Mouse (Mus musculus): ENCODE measurements around the gene Larp4. TPM values are rescaled to one million over a fixed set of nuclear protein-coding genes. Genes with fewer than 3 reads are reported as not detected.
A peak's percentile ranks its signal among the peaks of the same experiment; 100 is the strongest.

The Larp4 gene
- polyA plus RNA-seq, 1 experiment from 2014 or later = 38.0 TPM

DNA sequence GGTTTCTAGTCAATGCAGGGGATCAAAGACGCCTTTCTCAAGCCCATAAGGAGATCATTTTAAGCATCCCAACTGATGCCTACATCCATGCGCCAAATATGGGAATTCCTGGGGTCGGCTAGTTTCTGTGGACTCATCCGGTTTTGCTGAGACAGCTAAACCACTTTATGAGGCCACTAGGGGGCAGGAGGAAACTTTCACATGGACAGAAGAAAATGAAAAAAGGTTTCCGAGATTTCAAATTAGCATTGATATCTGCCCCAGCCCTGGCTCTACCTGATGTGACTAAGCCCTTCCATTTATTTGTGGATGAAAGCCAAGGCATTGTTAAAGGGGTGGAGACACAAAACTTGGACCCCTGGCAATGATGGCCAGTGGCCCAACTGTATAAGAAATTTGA, 53.1 kb downstream of the Larp4 start:
- Histone ChIP-seq H3K36me3 (replicated peaks) (peaks cover 9% of the 10 kb centered on the region; the same call in 1 of the 2 replicates), H3K27ac (replicated peaks) (no peak overlapping the region), H3K4me3 (no peak overlapping the region), H3K27me3 (replicated peaks; ENCODE audit: low read depth, poor library complexity, severe bottlenecking) (no peaks in the 10 kb centered on the region), H3K4me1 (no peaks in the 10 kb centered on the region), H3K9me3 (no peaks in the 10 kb centered on the region)
- DNase-seq (ENCODE audit: low spot score) = peak; percentile 45
- WGBS = 29% methylated on average over 5 of the region's 5 CpGs

GRCm38 (mm10) chr15:100025076-100025834, 55.4 kb downstream of the Larp4 start:
- no peak overlapping the region for H3K4me3 ChIP-seq
- DNase-seq (ENCODE audit: low spot score) = no peak
- no peaks in the 10 kb centered on the region for H3K27me3 ChIP-seq (replicated peaks; ENCODE audit: low read depth, poor library complexity, severe bottlenecking)
- no peaks in the 10 kb centered on the region for H3K9me3 ChIP-seq
- no peak overlapping the region for H3K27ac ChIP-seq (replicated peaks)
- H3K36me3 ChIP-seq (replicated peaks) = peaks cover 7% of the 10 kb centered on the region; the same call in 1 of the 2 replicates
- WGBS = 78% methylated on average over 11 of the region's 11 CpGs
- no peaks in the 10 kb centered on the region for H3K4me1 ChIP-seq

DNA sequence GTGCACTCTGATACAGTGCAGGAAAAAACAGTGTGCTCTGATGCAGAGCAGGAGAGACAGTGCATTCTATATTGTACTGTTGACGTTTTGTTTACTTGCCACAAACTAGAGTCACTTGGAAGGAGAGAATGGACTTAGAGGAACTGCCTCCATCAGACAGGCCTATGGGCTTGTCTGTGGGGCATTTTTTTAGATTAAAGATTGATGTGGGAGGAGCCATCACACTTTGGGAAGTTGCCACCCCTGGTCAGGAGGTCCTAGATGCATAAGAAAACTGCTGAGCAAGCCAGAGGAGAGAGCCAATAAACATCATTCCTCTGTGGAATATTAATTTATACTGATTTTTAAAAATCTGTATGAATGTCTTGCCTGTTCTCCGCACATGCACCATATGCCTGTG, 58.3 kb downstream of the Larp4 start:
- whole genome bisulfite sequencing = 78% methylated on average over 2 of the region's 2 CpGs

GRCm38 (mm10) chr15:100029497-100029896, 59.6 kb downstream of the Larp4 start:
- Histone ChIP-seq H3K9me3 (no peaks in the 10 kb centered on the region), H3K4me1 (no peaks in the 10 kb centered on the region), H3K4me3 (no peak overlapping the region), H3K36me3 (replicated peaks) (no peaks in the 10 kb centered on the region), H3K27me3 (replicated peaks; ENCODE audit: low read depth, poor library complexity, severe bottlenecking) (no peaks in the 10 kb centered on the region), H3K27ac (replicated peaks) (no peak overlapping the region)
- WGBS = 87% methylated on average over 8 of the region's 8 CpGs
- no peak for DNase-seq (ENCODE audit: low spot score)

More for the DNA sequence above, 58.3 kb downstream of the Larp4 start:
- Histone ChIP-seq H3K27me3 (replicated peaks; ENCODE audit: low read depth, poor library complexity, severe bottlenecking) (no peaks in the 10 kb centered on the region), H3K36me3 (replicated peaks) (no peaks in the 10 kb centered on the region), H3K27ac (replicated peaks) (no peak overlapping the region), H3K9me3 (no peaks in the 10 kb centered on the region), H3K4me3 (no peak overlapping the region), H3K4me1 (no peaks in the 10 kb centered on the region)
- DNase-seq (ENCODE audit: low spot score) = no peak

DNA sequence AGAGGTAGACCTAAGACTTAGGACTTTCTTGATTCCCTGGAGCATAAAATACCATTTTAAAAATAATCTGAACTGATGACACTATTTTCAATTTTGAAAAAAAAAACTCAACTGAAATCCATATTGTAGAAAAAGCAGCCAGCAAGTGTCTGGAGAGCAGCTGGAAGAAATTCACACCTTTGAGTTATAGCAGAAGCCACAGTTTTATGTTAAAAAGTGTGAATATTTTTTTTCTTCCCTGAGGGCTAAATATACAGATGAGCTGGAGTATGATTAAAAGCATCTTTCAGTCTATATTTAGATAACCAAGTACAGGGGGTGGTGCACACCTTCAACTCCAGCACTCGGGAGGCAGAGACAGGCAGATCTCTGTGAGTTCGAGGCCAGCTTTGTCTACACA, 60.0 kb downstream of the Larp4 start:
- Histone ChIP-seq H3K27me3 (replicated peaks; ENCODE audit: low read depth, poor library complexity, severe bottlenecking) (no peaks in the 10 kb centered on the region), H3K4me1 (no peaks in the 10 kb centered on the region), H3K9me3 (no peaks in the 10 kb centered on the region), H3K4me3 (no peak overlapping the region), H3K27ac (replicated peaks) (no peak overlapping the region), H3K36me3 (replicated peaks) (no peaks in the 10 kb centered on the region)
- 88% methylated on average over 2 of the region's 2 CpGs for WGBS
- no peak for DNase-seq (ENCODE audit: low spot score)

DNA sequence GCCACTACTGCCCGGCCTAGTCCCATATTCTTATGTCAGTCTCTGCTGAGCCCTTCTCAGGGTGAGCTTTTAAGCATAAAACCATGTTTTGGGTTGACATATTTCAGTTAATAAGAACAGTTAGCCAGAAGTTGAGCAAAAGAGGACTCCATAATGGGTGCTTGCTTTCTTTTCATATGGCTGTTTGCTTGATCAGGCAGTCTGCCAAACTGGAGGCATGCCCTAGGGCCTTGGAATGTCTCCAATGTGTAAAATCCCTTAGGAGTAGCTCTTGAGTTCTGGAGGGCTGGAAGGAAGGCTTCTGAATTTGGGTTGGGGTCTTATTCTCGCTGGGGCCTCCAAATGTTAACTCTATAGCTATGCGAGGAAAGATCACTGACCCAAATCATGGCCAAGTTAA, 62.7 kb downstream of the Larp4 start:
- DNase-seq (ENCODE audit: low spot score) = no peak
- H3K4me1 ChIP-seq = no peaks in the 10 kb centered on the region
- WGBS = 92% methylated on average over 3 of the region's 3 CpGs

DNA sequence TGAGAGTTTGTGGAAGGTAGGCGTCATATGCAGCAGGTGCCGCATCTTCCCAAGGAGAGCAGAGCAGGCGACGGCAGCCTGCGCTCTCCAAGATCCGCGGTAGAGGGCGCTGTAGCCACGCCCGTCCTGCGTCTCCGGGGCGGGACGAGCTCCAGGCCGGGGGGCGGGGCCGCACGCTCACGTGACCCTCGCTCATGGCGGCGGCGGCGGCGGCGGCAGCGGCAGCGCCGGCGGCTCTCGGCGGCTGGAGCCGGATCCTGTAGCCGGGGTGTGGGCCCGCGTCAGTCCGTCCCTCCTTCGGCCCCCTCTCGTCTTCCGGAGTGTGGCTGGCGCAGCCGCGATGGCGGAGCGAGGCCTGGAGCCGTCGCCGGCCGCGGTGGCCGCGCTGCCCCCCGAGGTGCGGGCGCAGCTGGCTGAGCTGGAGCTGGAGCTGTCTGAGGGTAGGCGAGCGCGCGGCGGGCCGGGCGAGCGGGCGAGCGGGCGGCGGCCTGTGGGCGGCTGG, 68.7 kb downstream of the Larp4 start, which contains the start of gene Dip2b:
Gene Dip2b, plus strand, starts transcription at position 195 of the 502 bp plus-strand sequence.
- peak within 1 kb of the TSS; percentile 99 for H3K27ac ChIP-seq (replicated peaks)
- no peaks in the 10 kb centered on the region for H3K9me3 ChIP-seq
- peaks cover 8% of the 10 kb centered on the region for H3K27me3 ChIP-seq (replicated peaks; ENCODE audit: low read depth, poor library complexity, severe bottlenecking)
- under 1% methylated on average over 68 of the region's 68 CpGs for WGBS
- peak within 1 kb of the TSS; percentile 94 for H3K4me3 ChIP-seq
- peaks cover 27% of the 10 kb centered on the region for H3K4me1 ChIP-seq
- H3K36me3 ChIP-seq (replicated peaks) = peaks cover 7% of the 10 kb centered on the region; the same call in 1 of the 2 replicates
- peak; percentile 97 for DNase-seq (ENCODE audit: low spot score)

More for the DNA sequence above, 62.7 kb downstream of the Larp4 start:
- Histone ChIP-seq H3K9me3 (no peaks in the 10 kb centered on the region), H3K4me3 (no peak overlapping the region), H3K27ac (replicated peaks) (no peak overlapping the region), H3K36me3 (replicated peaks) (no peaks in the 10 kb centered on the region), H3K27me3 (replicated peaks; ENCODE audit: low read depth, poor library complexity, severe bottlenecking) (peaks cover 1% of the 10 kb centered on the region)

DNA sequence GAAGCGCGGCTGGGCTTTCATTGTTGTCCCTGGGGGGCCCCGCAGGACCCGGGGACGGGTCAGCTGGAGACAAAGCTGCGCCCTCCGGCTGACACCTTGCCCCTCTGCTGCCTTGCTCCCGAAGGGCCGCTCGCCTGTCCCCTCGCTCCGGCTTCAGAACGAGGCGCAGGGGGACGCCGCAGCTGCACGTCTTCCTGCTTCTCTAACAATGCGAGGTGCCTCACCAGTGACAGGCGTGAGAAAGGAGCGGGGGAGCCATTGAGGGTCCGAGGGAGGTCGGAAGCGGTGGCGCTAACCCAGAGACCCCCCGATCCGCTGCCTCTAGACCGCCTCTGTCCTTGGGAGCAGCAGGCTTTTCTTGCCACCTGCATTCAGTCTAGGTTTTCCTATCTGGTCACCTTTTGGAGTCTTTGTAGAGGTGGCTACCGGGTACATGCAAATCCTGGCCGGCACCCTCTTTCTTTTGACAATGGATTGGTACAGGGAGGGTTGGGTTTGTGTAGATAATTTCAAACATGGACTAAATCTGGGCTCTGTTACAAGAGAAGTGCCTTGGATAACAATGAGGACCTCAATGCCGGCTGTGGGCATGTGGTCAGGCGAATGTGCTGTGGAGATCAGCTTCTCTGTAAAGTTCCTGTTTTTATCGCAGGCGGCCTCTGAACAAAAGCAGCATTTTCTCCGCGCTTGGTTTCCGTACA, 69.3 kb downstream of the Larp4 start:
- Histone ChIP-seq H3K4me1 (peaks cover 27% of the 10 kb centered on the region), H3K27me3 (replicated peaks; ENCODE audit: low read depth, poor library complexity, severe bottlenecking) (peaks cover 8% of the 10 kb centered on the region), H3K4me3 (peak overlapping the region; percentile 94), H3K9me3 (no peaks in the 10 kb centered on the region), H3K27ac (replicated peaks) (peak overlapping the region; percentile 99), H3K36me3 (replicated peaks) (peaks cover 12% of the 10 kb centered on the region; the same call in 1 of the 2 replicates)
- under 1% methylated on average over 36 of the region's 36 CpGs for WGBS
- peak; percentile 82 for DNase-seq (ENCODE audit: low spot score)

- Histone ChIP-seq H3K4me3 (peak overlapping the region; percentile 94), H3K9me3 (no peaks in the 10 kb centered on the region), H3K36me3 (replicated peaks) (peaks cover 12% of the 10 kb centered on the region; the same call in 1 of the 2 replicates), H3K27ac (replicated peaks) (peak overlapping the region; percentile 70), H3K4me1 (peaks cover 33% of the 10 kb centered on the region), H3K27me3 (replicated peaks; ENCODE audit: low read depth, poor library complexity, severe bottlenecking) (peaks cover 8% of the 10 kb centered on the region)
- DNase-seq (ENCODE audit: low spot score) = no peak
- 41% methylated on average over 14 of the region's 14 CpGs for WGBS
Observed at GRCm38 (mm10) chr15:100040541-100041266, 70.8 kb downstream of the Larp4 start.

- H3K9me3 ChIP-seq = no peaks in the 10 kb centered on the region
- peaks cover 8% of the 10 kb centered on the region for H3K27me3 ChIP-seq (replicated peaks; ENCODE audit: low read depth, poor library complexity, severe bottlenecking)
- peak overlapping the region; percentile 94 for H3K4me3 ChIP-seq
- peak overlapping the region; percentile 70 for H3K27ac ChIP-seq (replicated peaks)
- H3K4me1 ChIP-seq = peaks cover 41% of the 10 kb centered on the region
- 51% methylated on average over 10 of the region's 10 CpGs for WGBS
- H3K36me3 ChIP-seq (replicated peaks) = peaks cover 12% of the 10 kb centered on the region; the same call in 1 of the 2 replicates
- no peak for DNase-seq (ENCODE audit: low spot score)
Observed at GRCm38 (mm10) chr15:100041267-100042047, 71.6 kb downstream of the Larp4 start.

DNA sequence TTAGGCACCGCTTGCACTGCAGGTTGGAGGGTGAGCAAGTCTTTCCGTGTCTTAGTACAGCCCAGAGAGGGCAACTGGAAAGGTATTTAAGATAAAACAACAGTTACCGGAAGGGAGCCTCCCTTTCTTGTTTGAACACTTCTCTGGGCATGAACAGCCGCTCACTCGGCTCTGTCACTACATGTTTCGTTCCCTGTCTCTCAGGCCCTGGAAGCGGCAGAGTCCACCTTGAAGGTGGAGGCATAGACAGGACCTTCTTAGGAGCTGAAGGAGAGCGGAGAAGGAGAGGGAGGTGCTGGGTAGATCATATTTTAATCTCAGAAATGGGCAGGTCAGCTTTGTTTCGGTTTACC, 72.2 kb downstream of the Larp4 start:
- H3K9me3 ChIP-seq = no peaks in the 10 kb centered on the region
- no peak for DNase-seq (ENCODE audit: low spot score)
- 0 out of 2 replicates have a peak overlapping the region, but pooled peaks have one; percentile 40 for H3K27ac ChIP-seq (replicated peaks)
- H3K4me1 ChIP-seq = peaks cover 42% of the 10 kb centered on the region
- 80% methylated on average over 9 of the region's 9 CpGs for WGBS
- H3K36me3 ChIP-seq (replicated peaks) = peaks cover 18% of the 10 kb centered on the region
- H3K4me3 ChIP-seq = no peak overlapping the region
- H3K27me3 ChIP-seq (replicated peaks; ENCODE audit: low read depth, poor library complexity, severe bottlenecking) = peaks cover 8% of the 10 kb centered on the region

Data from embryonic facial prominence, embryonic 10.5 days (tissue).